Mouse (Mus musculus) stomach, embryonic 14.5 days (tissue): ENCODE measurements around the gene Lingo1. TPM values are rescaled to one million over a fixed set of nuclear protein-coding genes. Genes with fewer than 3 reads are reported as not detected.

Experiments used
- ATAC-seq: fragments of 200-750 bp; cut with Nextera tagmentation; 2 replicates; pipeline ENCODE4 v1.8.0; 2017; ENCODE audit warnings: low read depth, moderate TSS enrichment; ENCODE audit not compliant: insufficient number of reproducible peaks, insufficient read depth, low FRiP score
- H3K27ac ChIP-seq: fragments of 300-500 bp; sonication (generic); 2 replicates; pipeline ENCODE4 v1.5.1; 2014; ENCODE audit warnings: mild to moderate bottlenecking, low read length, moderate library complexity, mixed read lengths
- H3K27me3 ChIP-seq: fragments of 300-500 bp; sonication (generic); 2 replicates; pipeline ENCODE4 v1.6.1; 2014; ENCODE audit warnings: low read length, control low read depth, mixed read lengths; ENCODE audit not compliant: control insufficient read depth, insufficient read depth
- H3K36me3 ChIP-seq: fragments of 300-500 bp; sonication (generic); 2 replicates; pipeline ENCODE4 v1.6.1; 2014; ENCODE audit warnings: mild to moderate bottlenecking, control low read depth, low read length, moderate library complexity, mixed read lengths; ENCODE audit not compliant: control insufficient read depth, insufficient read depth
- H3K4me1 ChIP-seq: fragments of 300-500 bp; sonication (generic); 2 replicates; pipeline ENCODE4 v1.6.1; 2014; ENCODE audit warnings: low read length, control low read depth, mixed read lengths; ENCODE audit not compliant: control insufficient read depth, insufficient read depth
- H3K4me2 ChIP-seq: fragments of 300-500 bp; sonication (generic); replicated peaks from 2 replicates; pipeline ENCODE4 v1.6.1; 2014; ENCODE audit warnings: low read depth, low read length, control low read depth
- H3K4me3 ChIP-seq: fragments of 300-500 bp; sonication (generic); 2 replicates; pipeline ENCODE4 v1.5.1; 2014; ENCODE audit warnings: low read depth, low read length, control low read depth
- H3K9ac ChIP-seq: fragments of 300-500 bp; sonication (generic); replicated peaks from 2 replicates; pipeline ENCODE4 v1.6.1; 2014; ENCODE audit warnings: low read depth, mild to moderate bottlenecking, control low read depth, low read length, moderate library complexity, mixed read lengths
- H3K9me3 ChIP-seq: fragments of 300-500 bp; sonication (generic); 2 replicates; pipeline ENCODE4 v1.6.1; 2016; ENCODE audit warnings: low read depth, low read length, control low read depth; ENCODE audit not compliant: control insufficient read depth
- WGBS: fragments of 180-500 bp; shearing (Covaris S2); extraction: QIAGEN DNeasy Blood & Tissue Kit; methylation state at CpG from one replicate; pipeline ENCODE4 v1.1.7; 2014; 5-methylcytosine and 5-hydroxymethylcytosine counted together
- polyA plus RNA-seq: library from polyadenylated mRNA; unstranded; fragments of >200 nt; fragmentation: Nextera tagmentation; extraction: Ambion mirVana; gene quantifications from 2 replicates; pipeline ENCODE4 v1.2.1, GENCODE M21; 2014

Lingo1 gene
- polyA plus RNA-seq, 1 experiment from 2014 or later, result 3.0 TPM

DNA sequence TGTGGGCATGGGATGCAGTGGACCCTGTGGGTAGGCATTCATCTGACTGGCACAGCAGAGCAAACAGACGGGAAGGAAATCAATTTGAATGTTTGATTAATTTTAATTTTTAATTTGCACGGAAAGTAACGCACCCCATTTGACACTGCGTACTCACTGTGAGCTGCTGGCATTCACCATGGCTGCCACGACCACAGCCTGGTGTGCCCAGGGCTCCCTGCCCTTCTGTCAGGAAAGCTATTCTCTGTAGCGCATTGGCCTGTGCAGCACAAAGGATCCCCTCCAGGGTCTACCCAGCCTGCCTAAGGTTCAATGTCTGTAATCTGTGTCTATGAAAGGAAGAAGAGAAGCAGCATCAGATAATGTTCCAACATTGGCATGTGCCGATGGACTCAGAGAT lies 6.9 kb upstream of the Lingo1 start:
- no peaks in the 10 kb centered on the region for H3K9me3 ChIP-seq
- no peak overlapping the region for H3K4me2 ChIP-seq
- no peak overlapping the region for H3K4me3 ChIP-seq
- no peak overlapping the region for H3K27ac ChIP-seq
- WGBS, result 93% methylated on average over 7 of the region's 7 CpGs
- no peaks in the 10 kb centered on the region for H3K4me1 ChIP-seq
- 0 out of 2 replicates have a peak, but pooled peaks cover 7% of the 10 kb centered on the region for H3K27me3 ChIP-seq
- H3K36me3 ChIP-seq, result no peaks in the 10 kb centered on the region
- no peak for ATAC-seq
- H3K9ac ChIP-seq, result no peak overlapping the region

DNA sequence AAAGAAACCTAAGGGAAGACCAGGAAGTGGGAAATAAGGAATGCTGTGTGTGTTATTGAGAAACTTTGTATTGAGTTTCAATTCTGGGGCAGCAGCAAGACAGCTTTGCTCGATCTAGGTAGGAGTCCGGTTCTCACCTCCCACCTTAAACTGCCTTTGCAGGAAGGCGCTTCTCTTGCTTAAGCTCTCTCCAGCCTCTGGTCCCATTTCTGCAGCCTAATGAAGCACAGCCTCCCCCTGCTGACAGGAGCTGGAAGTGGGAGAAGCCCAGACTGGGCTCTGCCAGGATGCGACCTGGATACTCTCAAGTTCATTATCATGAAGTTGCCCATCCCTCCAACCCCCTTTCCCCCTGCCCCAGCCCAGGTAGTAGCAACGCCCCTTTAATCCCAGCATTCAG lies 1.6 kb upstream of the Lingo1 start:
- Histone ChIP-seq H3K9me3 (no peaks in the 10 kb centered on the region), H3K4me3 (no peak overlapping the region), H3K27ac (no peak overlapping the region), H3K36me3 (no peaks in the 10 kb centered on the region), H3K4me2 (no peak overlapping the region), H3K4me1 (no peaks in the 10 kb centered on the region), H3K27me3 (peaks cover 41% of the 10 kb centered on the region), H3K9ac (no peak overlapping the region)
- WGBS, result 4% methylated on average over 5 of the region's 5 CpGs
- no peak for ATAC-seq

DNA sequence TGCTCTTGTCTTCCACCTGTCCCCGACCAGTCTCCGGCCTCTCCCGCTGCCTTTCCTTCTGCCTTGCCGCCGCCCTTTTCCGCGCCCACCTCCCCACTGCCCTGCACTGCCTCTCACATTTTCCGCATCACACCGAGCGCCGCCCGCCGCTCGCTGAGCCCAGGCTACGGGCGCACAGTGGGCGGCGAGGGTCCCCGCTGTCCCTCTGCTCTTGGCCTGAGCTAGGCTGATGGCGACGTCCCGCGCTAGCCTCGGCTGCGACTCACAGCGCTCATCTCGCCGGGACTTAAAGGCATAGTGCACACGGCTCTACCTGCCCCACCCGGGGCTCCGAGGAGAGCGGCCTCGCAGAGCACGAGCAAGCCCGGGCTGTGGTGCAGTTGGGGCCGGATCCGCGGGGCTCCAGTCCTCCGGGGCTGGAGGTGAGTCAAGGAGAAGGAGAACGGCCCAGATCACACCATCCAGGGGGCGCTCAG lies 426 bp upstream of the Lingo1 start:
- Histone ChIP-seq H3K9ac (0 out of 2 replicates have a peak overlapping the region, but pooled peaks have one; percentile 2), H3K27ac (no peak overlapping the region), H3K9me3 (no peaks in the 10 kb centered on the region), H3K4me1 (no peaks in the 10 kb centered on the region), H3K27me3 (peaks cover 41% of the 10 kb centered on the region), H3K36me3 (no peaks in the 10 kb centered on the region), H3K4me2 (peak overlapping the region; percentile 67), H3K4me3 (peak overlapping the region; percentile 34)
- ATAC-seq, result no peak
- WGBS, result under 1% methylated on average over 41 of the region's 41 CpGs

DNA sequence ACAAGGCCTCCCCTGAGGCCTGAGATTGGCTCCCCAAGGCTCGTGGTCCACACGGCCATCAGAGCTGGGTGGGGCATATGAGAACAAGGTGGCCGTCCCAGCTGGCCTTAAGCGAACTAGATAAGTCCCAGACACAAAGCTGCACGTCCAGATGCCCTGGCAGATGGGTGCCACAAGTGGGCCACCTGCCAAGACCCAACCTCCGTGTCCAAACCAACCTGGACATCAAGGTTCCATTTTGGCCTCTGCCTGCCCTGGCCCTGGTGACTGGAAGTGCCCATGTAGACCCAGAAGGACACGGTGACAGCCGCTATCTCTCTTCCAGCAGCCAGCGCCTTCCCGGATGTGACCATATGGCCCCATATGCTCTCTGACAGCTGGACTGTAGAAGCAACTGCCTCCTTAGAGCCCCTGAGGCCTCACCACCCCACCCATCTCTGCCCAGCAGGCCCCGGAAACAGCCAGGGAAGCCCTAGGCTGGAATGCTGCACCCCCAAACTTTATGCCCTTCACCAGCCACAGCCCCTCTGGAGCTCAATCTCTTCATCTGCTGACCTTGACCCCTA lies 4.5 kb downstream of the Lingo1 start:
- Histone ChIP-seq H3K9ac (no peak overlapping the region), H3K4me3 (no peak overlapping the region), H3K36me3 (no peaks in the 10 kb centered on the region), H3K4me2 (no peak overlapping the region), H3K9me3 (no peaks in the 10 kb centered on the region), H3K27me3 (peaks cover 25% of the 10 kb centered on the region), H3K4me1 (no peaks in the 10 kb centered on the region), H3K27ac (no peak overlapping the region)
- no peak for ATAC-seq
- WGBS, result 77% methylated on average over 11 of the region's 11 CpGs

DNA sequence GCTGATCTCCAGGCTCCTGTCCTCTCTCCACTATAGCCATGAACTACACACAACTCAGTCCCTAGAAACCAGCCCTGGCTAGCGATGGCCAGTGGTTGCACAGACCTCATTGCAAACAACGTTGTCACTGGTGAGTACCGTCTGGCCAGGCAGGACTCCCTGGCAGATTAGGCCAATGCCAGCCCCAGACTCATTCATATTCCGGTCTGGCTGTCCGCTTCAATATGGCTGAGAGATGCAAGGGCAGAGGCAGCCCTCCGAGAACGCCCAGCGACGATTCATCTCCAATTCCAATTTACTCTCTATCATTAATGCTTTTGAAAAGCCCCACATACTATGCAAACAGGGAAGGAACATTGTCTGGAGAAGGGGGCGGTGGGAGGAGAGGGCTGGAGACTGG lies 11.7 kb downstream of the Lingo1 start:
- no peak overlapping the region for H3K4me2 ChIP-seq
- no peaks in the 10 kb centered on the region for H3K36me3 ChIP-seq
- no peak overlapping the region for H3K4me3 ChIP-seq
- H3K27ac ChIP-seq, result no peak overlapping the region
- no peaks in the 10 kb centered on the region for H3K4me1 ChIP-seq
- H3K9me3 ChIP-seq, result no peaks in the 10 kb centered on the region
- ATAC-seq, result no peak
- 89% methylated on average over 10 of the region's 10 CpGs for WGBS
- H3K27me3 ChIP-seq, result no peaks in the 10 kb centered on the region
- no peak overlapping the region for H3K9ac ChIP-seq

DNA sequence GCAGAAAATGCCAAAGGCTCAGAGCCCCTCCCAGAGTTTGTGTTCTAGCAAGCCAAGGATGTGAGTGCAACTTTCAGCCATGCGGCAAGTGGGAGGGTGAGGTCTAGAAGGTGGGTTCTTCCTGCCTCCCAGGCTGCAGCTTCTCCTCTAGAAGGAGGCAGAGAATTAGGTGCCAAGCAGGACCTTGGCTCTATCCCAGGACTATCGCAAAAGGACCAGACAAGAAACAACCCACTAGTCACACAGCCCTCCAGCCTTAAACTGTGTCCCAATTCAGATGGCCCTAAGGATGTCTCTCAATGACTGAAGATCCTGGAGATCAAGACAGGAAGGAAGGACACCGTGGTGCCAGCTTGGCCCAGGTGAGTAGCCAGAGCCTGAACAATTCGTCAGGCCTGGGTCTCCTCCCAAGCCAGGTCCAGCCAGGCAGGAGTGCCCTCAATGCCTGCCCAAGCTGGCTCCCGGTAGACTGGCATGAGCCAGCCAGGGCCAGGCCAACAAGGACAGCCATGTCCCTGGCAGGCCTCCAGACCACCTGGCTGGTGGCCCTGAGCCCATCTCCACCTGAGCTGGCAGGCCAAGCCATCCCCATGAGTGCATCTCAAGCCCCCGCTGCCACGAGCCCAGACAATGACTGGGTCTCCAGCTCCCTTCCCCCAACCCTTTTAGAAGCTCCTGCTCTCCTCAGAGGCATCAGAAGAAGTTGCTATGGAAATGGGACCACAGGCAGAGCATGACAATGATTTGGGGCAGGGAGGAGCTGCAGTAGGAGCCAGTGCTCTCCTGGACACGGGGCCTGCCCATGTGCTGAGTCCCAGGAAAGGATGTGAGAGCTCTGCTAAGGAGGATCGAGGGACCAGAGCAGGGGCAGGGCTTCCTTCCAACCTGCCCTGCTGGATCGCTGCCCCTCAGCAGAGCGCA lies 19.1 kb downstream of the Lingo1 start:
- no peaks in the 10 kb centered on the region for H3K27me3 ChIP-seq
- H3K4me1 ChIP-seq, result no peaks in the 10 kb centered on the region
- WGBS, result 65% methylated on average over 11 of the region's 11 CpGs
- H3K4me2 ChIP-seq, result no peak overlapping the region
- ATAC-seq, result no peak
- H3K4me3 ChIP-seq, result no peak overlapping the region
- H3K9me3 ChIP-seq, result no peaks in the 10 kb centered on the region
- no peak overlapping the region for H3K9ac ChIP-seq
- no peak overlapping the region for H3K27ac ChIP-seq
- H3K36me3 ChIP-seq, result no peaks in the 10 kb centered on the region

DNA sequence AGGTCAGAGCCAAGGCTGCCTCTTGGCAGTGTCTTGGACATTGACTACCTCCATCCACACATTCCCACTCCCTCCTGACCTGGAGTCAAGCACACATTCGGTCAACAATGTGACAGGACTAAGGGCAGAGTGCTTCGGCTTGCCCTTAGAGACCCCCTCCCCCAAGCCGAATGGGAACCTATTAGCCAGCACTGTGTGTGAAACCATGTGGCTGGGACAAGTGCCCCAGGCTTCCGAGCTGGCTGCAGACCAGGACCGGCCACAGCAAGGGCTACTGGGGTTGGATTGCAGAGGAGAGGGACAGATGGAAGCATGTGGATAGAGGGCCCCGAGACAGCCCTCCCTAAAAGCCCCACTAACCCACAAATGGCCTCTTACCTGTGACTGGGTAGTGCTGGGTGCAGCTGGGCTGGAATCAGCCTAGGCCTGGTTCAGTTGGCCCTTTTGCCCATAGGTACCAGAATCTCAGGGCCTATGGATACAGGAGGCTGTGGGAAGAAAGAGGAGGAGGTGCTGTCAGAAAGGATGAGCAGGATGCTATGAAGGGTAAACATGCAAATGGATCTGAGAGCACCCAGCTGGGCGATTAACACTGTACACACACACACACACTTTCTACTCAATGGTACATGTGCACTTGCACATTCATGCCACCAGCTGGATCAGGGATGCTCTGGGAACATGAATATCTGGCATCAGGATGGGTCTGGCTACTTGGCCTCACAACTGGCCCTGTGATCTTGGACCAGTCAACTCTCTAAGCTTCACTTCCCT lies 20.9 kb downstream of the Lingo1 start:
- H3K27ac ChIP-seq, result no peak overlapping the region
- no peaks in the 10 kb centered on the region for H3K9me3 ChIP-seq
- H3K4me1 ChIP-seq, result no peaks in the 10 kb centered on the region
- H3K36me3 ChIP-seq, result no peaks in the 10 kb centered on the region
- no peak overlapping the region for H3K4me2 ChIP-seq
- no peak overlapping the region for H3K4me3 ChIP-seq
- no peaks in the 10 kb centered on the region for H3K27me3 ChIP-seq
- ATAC-seq, result no peak
- no peak overlapping the region for H3K9ac ChIP-seq
- WGBS, result 71% methylated on average over 7 of the region's 7 CpGs

DNA sequence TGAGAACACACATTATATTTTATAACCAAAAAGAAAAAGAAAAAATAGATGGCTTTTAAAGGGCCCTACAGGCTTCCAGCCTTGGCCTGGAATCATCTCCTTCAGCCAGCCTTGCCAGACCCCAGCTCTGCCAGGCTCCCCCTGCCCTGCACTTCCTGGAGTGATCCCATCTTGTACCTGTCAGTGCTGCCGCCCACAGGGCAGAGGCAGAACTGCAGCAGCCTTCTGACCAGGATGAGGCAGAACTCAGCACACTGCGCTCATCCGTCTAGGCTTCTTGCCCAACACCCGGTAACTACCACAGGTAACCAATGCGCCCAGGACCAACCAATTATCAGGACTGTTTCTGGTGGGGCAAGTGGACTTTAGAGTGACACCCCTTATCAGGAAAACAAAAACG lies 22.0 kb downstream of the Lingo1 start:
- Histone ChIP-seq H3K4me3 (no peak overlapping the region), H3K9me3 (no peaks in the 10 kb centered on the region), H3K4me2 (no peak overlapping the region), H3K36me3 (no peaks in the 10 kb centered on the region), H3K4me1 (no peaks in the 10 kb centered on the region), H3K9ac (no peak overlapping the region), H3K27me3 (no peaks in the 10 kb centered on the region), H3K27ac (no peak overlapping the region)
- 47% methylated on average over 6 of the region's 6 CpGs for WGBS
- ATAC-seq, result no peak
